Mouse (Mus musculus) heart, postnatal 0 days (tissue): ENCODE measurements around the gene Fndc10. TPM values are rescaled to one million over a fixed set of nuclear protein-coding genes. Genes with fewer than 3 reads are reported as not detected.

Experiments
- ATAC-seq: fragments of 200-750 bp; cut with Nextera tagmentation; 2 replicates; pipeline ENCODE4 v1.8.0; 2017; ENCODE audit warnings: low read depth, moderate number of reproducible peaks, moderate library complexity; ENCODE audit not compliant: insufficient read depth
- DNase-seq: peaks from one replicate; pipeline ENCODE4 v3.0.0-alpha.2; 2016; ENCODE audit warnings: low spot score
- H3K27ac ChIP-seq: fragments of 300-500 bp; sonication (generic); 2 replicates; pipeline ENCODE4 v1.5.1; 2014; ENCODE audit warnings: low read depth, mild to moderate bottlenecking
- H3K27me3 ChIP-seq: fragments of 300-500 bp; sonication (generic); 2 replicates; pipeline ENCODE4 v1.6.1; 2014; ENCODE audit warnings: low read length, mixed read lengths; ENCODE audit not compliant: control insufficient read depth, insufficient read depth
- H3K36me3 ChIP-seq: fragments of 300-500 bp; sonication (generic); replicated peaks from 2 replicates; pipeline ENCODE4 v1.6.1; 2014; ENCODE audit warnings: low read length, mixed read lengths; ENCODE audit not compliant: control insufficient read depth, insufficient read depth
- H3K4me1 ChIP-seq: fragments of 300-500 bp; sonication (generic); 2 replicates; pipeline ENCODE4 v1.6.1; 2014; ENCODE audit warnings: antibody characterized with exemption; ENCODE audit not compliant: control insufficient read depth, insufficient read depth
- H3K4me2 ChIP-seq: fragments of 300-500 bp; sonication (generic); 2 replicates; pipeline ENCODE4 v1.6.1; 2014; ENCODE audit warnings: low read depth, mild to moderate bottlenecking, low read length, moderate library complexity
- H3K4me3 ChIP-seq: fragments of 300-500 bp; sonication (generic); 2 replicates; pipeline ENCODE4 v1.5.1; 2014; ENCODE audit warnings: low read depth, low read length
- H3K9ac ChIP-seq: fragments of 300-500 bp; sonication (generic); replicated peaks from 2 replicates; pipeline ENCODE4 v1.6.1; 2014; ENCODE audit warnings: low read depth, low read length, mixed read lengths
- H3K9me3 ChIP-seq: fragments of 300-500 bp; sonication (generic); replicated peaks from 2 replicates; pipeline ENCODE4 v1.6.1; 2016; ENCODE audit warnings: low read length; ENCODE audit not compliant: control insufficient read depth
- CTCF ChIP-seq: IDR thresholded peaks from 2 replicates; pipeline ENCODE4 v1.5.1; 2016; ENCODE audit warnings: antibody characterized with exemption, control low read depth, low read depth
- EP300 ChIP-seq: IDR thresholded peaks from 2 replicates; pipeline ENCODE4 v1.6.1; 2016; ENCODE audit warnings: antibody characterized with exemption, low read depth
- WGBS: fragments of 180-500 bp; shearing (Covaris S2); extraction: QIAGEN DNeasy Blood & Tissue Kit; methylation state at CpG from one replicate; pipeline ENCODE4 v1.1.7; 2014; 5-methylcytosine and 5-hydroxymethylcytosine counted together
- polyA plus RNA-seq: library from polyadenylated mRNA; unstranded; fragments of >200 nt; fragmentation: Nextera tagmentation; extraction: Ambion mirVana; gene quantifications from 2 replicates; pipeline ENCODE4 v1.2.1, GENCODE M21; 2015
- total RNA-seq: library from RNA; depleted of rRNA; stranded (reverse); fragments of >200 nt; gene quantifications from 2 replicates; pipeline ENCODE4 v1.2.3, GENCODE M21; 2014; ENCODE audit warnings: low replicate concordance

Gene Fndc10
- total and polyA plus RNA-seq, 2 experiments from 2014 or later: 2.1 to 9.7 TPM

DNA sequence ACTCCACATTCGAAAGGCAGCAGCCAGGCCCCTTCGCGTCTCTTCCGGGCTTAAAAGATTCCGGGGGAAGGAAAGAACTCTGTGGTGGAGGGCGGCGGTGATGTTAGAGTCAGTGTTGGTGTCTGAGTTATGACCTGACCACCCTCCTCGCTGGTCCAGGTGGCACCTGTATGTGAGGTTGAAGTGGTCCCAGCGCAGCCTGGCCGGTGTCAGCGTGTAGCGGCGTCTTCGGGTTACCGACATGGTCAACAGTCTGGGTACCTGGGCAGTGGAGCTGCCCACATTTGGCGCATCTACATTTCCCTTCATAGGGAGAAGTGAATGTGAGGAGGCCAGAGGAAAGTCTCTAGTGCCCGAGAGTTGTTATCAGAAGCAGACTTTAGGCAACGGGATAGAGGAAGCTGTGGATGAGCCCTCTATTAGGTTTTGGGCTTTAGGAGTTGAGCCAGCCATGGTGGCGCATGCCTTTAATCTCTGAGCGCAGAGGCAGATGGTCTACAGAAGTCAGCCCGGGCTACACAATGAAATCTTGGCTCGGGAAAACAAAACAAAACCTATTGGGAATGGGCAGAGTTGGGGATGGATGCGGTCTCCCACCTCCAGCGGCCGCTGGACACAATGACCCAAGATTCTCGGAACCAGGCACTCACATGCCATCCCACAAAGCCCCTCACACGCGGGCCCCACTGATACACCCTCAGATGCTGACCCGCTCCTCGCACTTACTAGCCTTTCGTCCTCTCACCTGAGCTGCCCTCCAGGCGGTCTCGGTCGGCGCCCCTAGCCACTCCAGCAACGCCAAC lies 41.7 kb upstream of the Fndc10 start:
- peak overlapping the region; percentile 72 for H3K27ac ChIP-seq

DNA sequence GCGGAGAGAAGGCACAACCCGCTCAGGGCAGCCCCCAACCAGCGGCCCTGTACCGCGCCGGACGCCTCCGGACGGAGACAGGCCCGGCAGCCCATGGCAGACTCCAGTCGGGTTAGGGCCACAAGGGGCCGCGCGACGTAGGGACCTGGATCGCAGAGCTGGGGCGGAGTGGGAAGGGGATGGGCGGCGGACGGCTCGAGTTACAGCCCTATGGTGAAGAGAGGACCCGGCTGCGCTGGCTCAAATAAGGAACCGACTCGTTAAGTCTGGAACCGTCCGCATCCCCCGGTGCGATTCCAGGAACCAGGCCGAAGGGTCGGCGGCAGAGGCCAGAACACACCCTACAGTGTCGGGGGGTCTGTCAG lies 41.1 kb upstream of the Fndc10 start, which contains the start of gene Mmp23:
Gene Mmp23, minus strand, starts transcription at position 299 of the 365 bp plus-strand sequence.
- H3K4me3 ChIP-seq: peak within 1 kb of the TSS; percentile 53
- under 1% methylated on average over 32 of the region's 33 CpGs for WGBS
- peak within 1 kb of the TSS; percentile 66 for H3K4me2 ChIP-seq
- no peaks in the 10 kb centered on the region for H3K9me3 ChIP-seq
- no peak for TF ChIP-seq CTCF
- no peak for TF ChIP-seq EP300
- DNase-seq: peak; percentile 47
- H3K36me3 ChIP-seq: peaks cover 39% of the 10 kb centered on the region
- H3K9ac ChIP-seq: peak within 1 kb of the TSS; percentile 58
- ATAC-seq: peak; percentile 51
- peaks cover 26% of the 10 kb centered on the region for H3K27me3 ChIP-seq
- peak within 1 kb of the TSS; percentile 72 for H3K27ac ChIP-seq
- H3K4me1 ChIP-seq: peaks cover 41% of the 10 kb centered on the region

More for the DNA sequence above, 41.7 kb upstream of the Fndc10 start:
- Histone ChIP-seq H3K4me1 (peaks cover 41% of the 10 kb centered on the region), H3K9ac (peak overlapping the region; percentile 58), H3K36me3 (peaks cover 45% of the 10 kb centered on the region), H3K9me3 (no peaks in the 10 kb centered on the region), H3K4me2 (peak overlapping the region; percentile 66), H3K4me3 (peak overlapping the region; percentile 53), H3K27me3 (peaks cover 26% of the 10 kb centered on the region)
- 27% methylated on average over 36 of the region's 36 CpGs for WGBS
- DNase-seq (peak; percentile 11), ATAC-seq (no peak)
- no peak for TF ChIP-seq EP300
- TF ChIP-seq CTCF: no peak

DNA sequence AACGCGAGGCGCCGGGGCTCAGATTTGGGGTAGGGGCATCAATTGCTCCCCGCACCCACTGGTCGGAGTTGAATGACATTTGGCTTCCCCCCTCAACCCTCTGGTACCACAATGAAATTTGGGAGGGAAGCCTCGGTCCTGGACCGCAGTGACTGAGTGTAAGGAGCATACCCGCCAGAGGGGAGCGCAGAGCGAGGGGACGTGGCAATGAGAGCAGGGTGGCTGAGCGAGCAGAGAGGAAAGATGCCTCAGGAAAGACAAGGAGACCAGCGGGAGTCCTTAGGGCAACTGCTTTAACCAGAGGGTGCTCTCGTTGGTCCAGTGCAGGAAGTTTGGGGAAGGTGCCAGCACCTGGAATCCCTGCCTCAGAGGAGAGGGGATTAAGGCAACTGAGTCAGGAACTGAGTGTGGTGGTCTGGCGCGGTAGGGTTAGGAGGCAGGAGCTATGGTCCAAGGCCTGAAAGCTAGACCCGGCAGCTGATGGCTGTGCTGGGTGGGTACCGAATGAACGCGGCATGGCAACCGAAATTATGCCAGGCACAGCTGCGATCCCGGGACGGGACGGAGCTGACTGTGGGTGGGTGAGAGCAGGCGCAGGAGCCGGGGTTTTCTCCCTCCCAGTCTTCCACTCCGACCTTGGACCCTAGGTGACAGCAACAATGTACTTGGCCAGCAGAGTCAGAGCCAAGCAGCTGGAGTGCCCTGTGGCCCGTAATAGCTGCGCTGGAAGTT lies 40.5 kb upstream of the Fndc10 start:
- no peak for TF ChIP-seq EP300
- TF ChIP-seq CTCF: peak; percentile 26; the same call in 1 of the 2 replicates
- 2% methylated on average over 31 of the region's 31 CpGs for WGBS
- Histone ChIP-seq H3K4me2 (peak overlapping the region; percentile 66), H3K36me3 (peaks cover 34% of the 10 kb centered on the region), H3K9ac (peak overlapping the region; percentile 58; the same call in 1 of the 2 replicates), H3K4me1 (peaks cover 41% of the 10 kb centered on the region), H3K27me3 (peaks cover 26% of the 10 kb centered on the region), H3K9me3 (no peaks in the 10 kb centered on the region), H3K4me3 (peak overlapping the region; percentile 53), H3K27ac (peak overlapping the region; percentile 72)
- peak; percentile 39; the same call in 1 of the 2 replicates for ATAC-seq
- peak; percentile 59 for DNase-seq

DNA sequence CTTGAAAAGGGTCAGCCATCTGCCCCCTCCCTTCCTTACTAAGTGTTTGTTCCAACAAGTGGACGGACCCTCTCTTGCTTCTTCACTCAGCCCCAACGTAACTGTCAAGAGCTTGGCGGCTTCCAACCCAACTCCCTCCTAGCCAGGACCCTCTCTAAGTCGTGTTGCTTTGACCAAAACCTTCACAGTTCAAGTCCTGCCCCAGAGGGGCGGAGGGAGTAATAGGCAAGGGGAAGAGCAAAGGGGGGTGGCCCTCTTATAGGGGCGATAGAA lies 40.0 kb upstream of the Fndc10 start:
- peaks cover 41% of the 10 kb centered on the region for H3K4me1 ChIP-seq
- WGBS: 2% methylated on average over 6 of the region's 6 CpGs

DNA sequence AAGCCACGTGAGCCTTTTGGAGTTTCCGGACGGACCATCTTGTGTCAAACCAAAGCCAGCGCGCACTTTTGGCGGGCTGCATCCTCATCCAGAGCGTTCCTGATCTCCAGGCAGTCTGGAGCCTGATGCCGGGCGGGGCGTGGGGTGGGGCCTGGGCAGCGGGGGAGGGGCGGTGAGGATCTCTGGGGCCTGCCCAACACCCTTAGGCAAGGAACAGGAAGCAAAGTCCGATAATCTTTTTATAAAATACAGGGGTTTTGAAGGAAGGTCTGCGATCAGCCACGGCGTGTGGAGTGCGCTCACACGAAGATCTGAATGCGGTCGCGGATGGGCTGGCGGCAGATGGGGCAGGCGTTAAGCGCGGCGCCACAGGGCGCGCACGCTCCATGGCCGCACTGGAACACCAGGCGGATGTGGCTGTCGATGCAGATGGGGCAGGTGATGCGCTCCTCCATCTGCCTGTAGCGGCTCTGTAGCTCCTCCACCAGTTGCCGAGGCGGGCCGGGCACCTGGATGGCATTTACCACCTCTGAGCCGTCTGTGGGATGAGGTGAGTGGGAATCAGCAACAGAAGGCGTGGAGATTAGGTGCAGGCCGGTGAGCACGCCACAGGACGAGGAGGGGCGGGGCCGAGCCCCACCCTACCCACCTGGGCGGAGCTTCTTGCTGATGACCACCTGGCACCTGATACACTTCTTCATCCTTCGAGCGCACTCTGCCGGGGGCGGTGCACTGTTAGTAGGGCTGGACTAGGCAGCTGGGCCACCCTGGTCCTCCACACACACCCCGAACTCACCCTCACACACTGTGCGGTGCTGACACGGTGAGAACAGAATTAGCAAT lies 39.5 kb upstream of the Fndc10 start:
- TF ChIP-seq CTCF: no peak
- TF ChIP-seq EP300: no peak
- Histone ChIP-seq H3K36me3 (peaks cover 27% of the 10 kb centered on the region), H3K4me1 (peaks cover 41% of the 10 kb centered on the region), H3K9ac (0 out of 2 replicates have a peak overlapping the region, but pooled peaks have one; percentile 32), H3K27me3 (peaks cover 26% of the 10 kb centered on the region), H3K27ac (peak overlapping the region; percentile 27; the same call in 1 of the 2 replicates), H3K4me2 (peak overlapping the region; percentile 66), H3K9me3 (no peaks in the 10 kb centered on the region), H3K4me3 (peak overlapping the region; percentile 53)
- DNase-seq (peak; percentile 36), ATAC-seq (peak; percentile 14)
- 4% methylated on average over 50 of the region's 52 CpGs for WGBS

More for the DNA sequence above, 40.0 kb upstream of the Fndc10 start:
- ATAC-seq (no peak; the same call in 1 of the 2 replicates), DNase-seq (no peak)
- Histone ChIP-seq H3K27ac (peak overlapping the region; percentile 72), H3K4me2 (peak overlapping the region; percentile 66), H3K4me3 (peak overlapping the region; percentile 53), H3K27me3 (peaks cover 26% of the 10 kb centered on the region), H3K9ac (no peak overlapping the region), H3K9me3 (no peaks in the 10 kb centered on the region), H3K36me3 (peaks cover 32% of the 10 kb centered on the region)
- TF ChIP-seq CTCF: no peak
- TF ChIP-seq EP300: no peak
